Mouse (Mus musculus) left cerebral cortex, postnatal 25 days (tissue): ENCODE data around the gene Serpinc1. TPM values are rescaled to one million over a fixed set of nuclear protein-coding genes. Genes with fewer than 3 reads are reported as not detected.
"Not testable (repeated sequence)": the region's sequence is repeated elsewhere in the genome, so short reads cannot be mapped to it uniquely, and the experiment has no call there.

Experiments
- DNase-seq, 2 experiments: peaks; one replicate each; pipeline ENCODE4 v3.0.0; 2022; ENCODE audit warnings: low spot score in 2 of 2, mixed read lengths in 1 of 2
- intact Hi-C: fragments of 180-260 bp; cut with DNase I; formaldehyde crosslinking; loops from one replicate; pipeline ENCODE4 v1.15.1; 2025
- total RNA-seq, 2 experiments: library from RNA; stranded (reverse); gene quantifications; 2 replicates each; pipeline ENCODE4 v1.2.3; 2021

Serpinc1 gene
- total RNA-seq, 2 experiments from 2014 or later = 0.27 to 0.57 TPM

DNA sequence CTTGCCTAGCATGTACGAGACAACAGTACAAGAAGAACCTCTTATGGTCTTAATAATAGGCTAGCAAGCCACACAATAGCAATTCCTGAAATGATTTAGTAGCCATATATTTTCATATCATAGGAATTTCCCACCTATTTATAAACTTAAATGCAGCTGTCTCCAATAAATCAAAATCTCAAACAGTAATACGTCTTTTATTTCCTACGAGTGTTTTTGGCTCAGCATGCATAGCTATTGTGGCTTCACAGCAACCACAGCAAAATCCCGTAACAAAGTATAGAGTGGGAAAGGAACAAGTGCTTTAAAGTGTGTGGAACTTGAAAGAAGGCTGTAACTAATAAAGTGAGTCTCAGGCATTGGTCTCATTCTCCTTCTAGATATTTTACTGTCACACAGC, 32.1 kb downstream of the Serpinc1 start:
- intact Hi-C loops = no loop called here
- DNase-seq = no peak

DNA sequence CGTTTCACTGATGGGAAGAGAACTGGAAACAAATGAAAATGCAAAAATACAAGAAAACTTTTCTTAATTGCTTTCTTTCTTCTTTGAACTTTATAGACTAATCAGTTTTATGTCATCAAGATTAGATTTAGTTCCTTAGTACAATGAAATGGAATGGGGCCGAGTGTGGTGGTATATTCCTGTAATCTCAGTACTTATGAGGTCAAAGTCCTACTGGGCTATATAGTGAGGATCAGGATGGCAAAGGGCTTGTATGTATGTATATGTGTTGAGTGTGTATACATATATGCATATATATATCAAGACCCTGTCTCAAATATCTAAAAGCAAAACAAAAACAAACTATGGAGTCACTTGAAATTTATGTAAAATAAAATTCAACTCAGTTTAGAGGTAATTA, 38.0 kb downstream of the Serpinc1 start:
- intact Hi-C loops = no loop called here
- no peak for DNase-seq

DNA sequence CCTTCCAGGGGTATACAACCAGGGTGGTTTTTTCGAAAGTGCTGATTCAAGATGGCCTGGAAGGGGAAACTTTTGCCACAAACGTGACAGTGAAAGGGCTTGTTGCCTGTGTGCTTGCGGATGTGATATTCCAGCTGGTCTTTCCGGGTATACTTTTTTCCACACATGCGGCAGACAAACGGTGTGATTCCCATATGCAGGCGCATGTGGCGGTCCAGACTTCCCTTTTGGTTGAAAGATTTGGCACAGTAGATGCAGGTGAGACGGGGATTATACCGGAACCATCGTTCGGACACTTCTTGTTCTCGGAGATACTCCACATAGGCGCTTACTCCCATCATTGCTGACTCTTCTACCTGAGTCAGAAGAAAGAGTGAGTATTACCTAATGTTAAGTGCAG, 41.7 kb downstream of the Serpinc1 start:
- intact Hi-C loops = no loop called here
- no peak for DNase-seq

DNA sequence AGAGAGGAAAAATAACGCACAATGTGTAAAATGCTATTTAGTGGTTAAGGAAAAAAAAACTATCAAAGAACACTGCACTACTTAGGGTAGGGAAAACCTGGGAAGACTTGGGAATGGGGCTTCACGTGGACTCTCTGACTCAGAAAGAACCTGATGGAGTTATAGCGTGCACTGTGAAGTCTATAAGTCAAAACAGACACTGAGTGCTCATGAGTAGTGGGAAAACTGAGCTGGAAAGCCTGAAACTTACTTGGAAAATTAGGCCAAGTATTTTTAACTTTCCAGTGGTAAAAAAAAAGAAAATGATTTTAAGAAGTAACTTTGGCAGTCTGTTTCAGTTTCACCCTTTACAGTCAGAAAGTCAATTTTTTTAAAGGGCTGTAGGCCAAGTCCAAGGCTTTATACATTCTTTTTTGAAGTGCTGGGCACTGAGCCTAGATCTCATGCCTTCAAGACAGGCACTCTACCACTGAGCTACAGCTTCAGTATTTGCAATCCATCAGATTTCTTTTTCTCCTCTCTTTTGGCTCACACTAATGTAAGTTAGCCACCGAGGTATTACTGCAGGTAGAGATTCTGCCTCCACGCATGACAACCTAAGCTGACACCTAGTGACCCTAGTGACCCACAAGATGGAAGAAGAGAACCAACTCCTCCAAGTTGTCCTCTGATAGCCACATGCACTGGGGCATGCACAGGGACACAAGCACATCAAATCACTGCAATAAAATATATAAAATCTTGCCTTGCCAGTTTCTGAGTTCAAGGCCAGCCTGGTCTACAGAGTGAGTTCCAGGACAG, 47.2 kb downstream of the Serpinc1 start:
- intact Hi-C loops = no loop called here

DNA sequence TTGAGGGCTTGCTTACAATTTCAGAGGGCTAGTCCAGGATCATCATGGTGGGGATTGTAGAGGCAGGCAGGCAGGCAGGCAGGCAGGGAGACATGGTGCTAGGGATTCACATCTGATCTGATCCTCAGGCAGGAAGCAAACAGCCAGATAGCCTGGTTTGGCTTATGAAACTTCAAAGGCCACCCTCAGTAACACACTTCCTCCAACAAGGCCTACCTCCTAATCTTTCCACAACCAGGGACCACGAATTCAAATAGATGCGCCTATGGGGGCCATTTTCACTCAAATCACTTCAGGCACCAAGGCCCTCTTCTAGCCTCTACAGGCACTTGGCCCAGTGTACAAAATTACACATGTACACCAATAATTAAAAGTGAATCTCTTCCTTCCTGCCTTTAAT, 48.8 kb downstream of the Serpinc1 start:
- DNase-seq = no peak
- intact Hi-C loops = no loop called here

More for the DNA sequence above, 47.2 kb downstream of the Serpinc1 start:
- no peak for DNase-seq

DNA sequence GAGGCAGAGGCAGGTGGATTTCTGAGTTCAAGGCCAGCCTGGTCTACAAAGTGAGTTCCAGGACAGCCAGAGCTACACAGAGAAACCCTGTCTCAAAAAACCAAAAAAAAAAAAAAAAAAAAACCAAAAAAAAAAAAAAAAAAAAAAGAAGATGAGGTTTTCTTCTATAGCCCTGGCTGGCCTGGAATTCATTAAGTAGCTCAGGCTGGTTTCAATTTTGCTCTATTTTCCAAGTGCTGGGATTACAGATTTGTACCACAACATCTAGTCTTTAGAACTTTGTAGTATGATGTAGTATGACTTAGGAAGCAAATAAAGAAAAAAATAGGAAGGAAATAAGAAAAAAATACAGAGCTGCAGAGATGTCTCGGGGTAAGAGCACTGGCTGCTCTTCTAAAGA, 50.0 kb downstream of the Serpinc1 start:
- DNase-seq, intact Hi-C loops: not testable (repeated sequence)

DNA sequence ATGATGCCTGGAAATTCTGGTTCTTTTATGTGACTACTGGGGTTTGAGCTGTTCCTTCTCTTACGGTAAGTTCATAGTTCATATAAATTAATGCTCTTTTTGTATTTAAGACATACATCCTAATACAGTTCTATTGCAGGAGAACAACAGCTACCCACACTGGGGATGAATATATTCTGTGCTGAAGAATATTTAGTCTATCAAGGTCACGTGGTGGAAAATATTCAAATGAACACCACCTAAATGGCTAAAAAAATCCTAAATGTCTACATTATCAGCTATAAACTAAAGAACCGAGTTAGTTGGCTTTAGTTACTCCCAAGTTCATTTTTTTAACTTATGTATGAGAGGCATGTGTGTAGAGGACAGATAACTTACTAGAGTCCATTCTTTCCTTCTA, 51.7 kb downstream of the Serpinc1 start:
- intact Hi-C loops = loop anchor here (5.0 to 10.0 kb wide), 2 partner anchors 63 to 285 kb away; no protein-coding TSS in a partner anchor
- no peak for DNase-seq

DNA sequence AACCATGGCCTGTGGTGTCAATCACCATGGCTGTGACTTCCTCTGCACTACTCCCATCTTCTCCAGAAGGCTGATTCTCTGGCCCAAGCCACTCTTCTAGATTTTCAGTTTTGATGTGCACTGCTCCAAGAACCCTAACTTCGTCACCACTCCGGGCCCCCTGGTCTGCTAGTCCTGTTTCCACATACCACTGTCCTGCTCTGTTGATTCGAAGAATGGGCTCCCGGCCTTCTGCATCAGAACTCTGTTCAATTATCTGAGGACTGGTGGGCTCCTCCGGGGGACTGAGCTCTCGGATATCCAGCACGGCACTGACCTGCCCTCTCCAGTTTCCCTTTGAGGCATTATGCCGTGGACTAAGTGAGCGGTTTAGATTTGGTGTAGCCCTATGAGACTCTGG, 53.5 kb downstream of the Serpinc1 start:
- no peak for DNase-seq
- intact Hi-C loops = loop anchor here (5.0 to 10.0 kb wide), 2 partner anchors 65 to 287 kb away; no protein-coding TSS in a partner anchor

DNA sequence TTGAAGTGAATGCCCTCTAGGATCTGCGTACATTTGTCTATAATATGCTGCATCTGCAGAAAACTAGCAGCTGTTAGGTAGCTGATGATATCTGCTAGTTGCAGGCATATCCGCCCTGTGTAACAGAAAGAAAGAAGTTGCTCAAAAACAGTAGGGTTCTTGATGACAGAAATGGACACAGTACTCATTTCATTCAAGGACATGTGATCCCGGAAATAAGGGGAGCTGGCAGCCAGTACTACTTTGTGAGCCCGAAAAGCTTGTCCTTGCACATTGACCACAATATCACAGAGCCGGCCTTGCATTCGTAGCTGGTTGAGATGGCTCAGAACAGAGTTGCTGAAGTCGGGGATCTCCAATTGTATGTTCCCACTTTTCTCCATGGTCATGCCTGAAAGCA, 54.0 kb downstream of the Serpinc1 start:
- no peak for DNase-seq
- intact Hi-C loops = loop anchor here (5.0 to 10.0 kb wide), 2 partner anchors 65 to 288 kb away; no protein-coding TSS in a partner anchor

DNA sequence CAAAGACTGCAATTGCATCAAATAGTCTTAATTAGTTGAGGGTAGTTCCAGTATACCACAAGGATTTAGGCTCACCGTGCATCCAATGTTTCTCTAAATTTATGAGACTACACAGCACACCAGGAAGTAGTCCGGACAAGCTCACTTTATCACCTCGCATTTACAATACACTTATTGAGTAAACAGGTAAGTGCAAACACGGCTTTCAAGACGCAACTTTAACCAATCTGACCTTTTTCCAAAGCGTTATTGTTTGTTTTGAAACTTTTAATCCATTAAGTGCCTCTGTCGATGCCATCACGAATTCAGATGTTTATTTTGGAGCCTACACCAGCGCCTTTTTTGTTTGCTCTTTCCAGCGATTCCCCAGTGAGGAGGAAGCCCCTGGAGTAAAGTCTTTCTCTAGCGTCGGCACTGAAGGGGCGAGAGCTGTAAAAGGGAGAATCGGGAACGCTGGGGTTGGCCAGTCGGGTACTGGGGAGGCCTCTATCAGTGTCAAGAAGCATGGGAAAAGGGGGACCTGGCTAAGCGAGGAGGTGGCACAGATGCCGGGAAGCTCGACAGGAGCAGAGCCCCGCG, 55.6 kb downstream of the Serpinc1 start:
- DNase-seq = no peak
- intact Hi-C loops = loop anchor here (2.0 to 10.0 kb wide), 3 partner anchors 37 to 289 kb away; partner anchors contain the start of genes Cenpl and Dars2

DNA sequence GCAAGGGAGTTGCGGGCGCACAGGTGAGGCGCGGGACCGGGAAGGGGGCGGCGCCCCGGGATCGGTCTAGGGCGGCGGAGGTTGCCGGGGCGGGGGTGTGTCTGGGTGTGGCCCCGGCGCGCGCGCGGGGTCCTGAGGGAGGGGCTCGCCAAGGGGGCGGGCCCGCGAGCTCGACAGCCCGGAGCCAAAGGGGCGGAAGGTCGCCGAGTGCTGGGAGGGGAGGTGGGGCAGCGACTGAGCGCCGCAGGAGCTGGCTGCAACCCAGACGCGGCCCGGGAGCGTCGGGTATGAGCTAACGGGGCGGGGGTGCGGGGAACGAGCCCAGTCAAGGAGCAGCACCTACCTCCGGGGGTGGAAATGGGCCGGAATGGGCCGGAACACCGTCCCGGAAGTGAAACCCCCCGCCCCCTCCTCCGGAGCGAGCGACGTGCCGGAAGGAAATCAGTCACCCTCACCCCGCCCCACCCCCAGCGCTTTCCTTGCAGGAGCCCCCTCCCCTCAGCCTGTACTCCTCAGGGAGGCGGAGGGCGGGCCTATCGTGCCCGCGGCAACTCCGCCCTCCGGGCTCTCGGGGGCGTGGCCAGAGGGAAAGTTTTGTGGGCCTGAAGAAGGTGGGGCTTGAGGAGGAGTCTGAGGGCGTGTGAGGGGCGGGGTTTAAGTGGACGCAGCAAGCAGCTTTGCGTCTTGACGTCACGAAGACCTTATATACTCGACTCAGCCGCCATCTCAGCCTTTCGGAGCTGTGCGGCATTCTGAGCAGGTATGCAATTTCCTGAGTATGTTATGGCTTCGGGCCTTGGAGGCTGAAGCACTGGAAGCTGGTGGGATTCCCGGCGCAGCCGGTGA, 56.3 kb downstream of the Serpinc1 start, which contains the start of gene Zbtb37:
Gene Zbtb37 (minus strand): TSS at position 415 of the 846 bp plus-strand sequence.
- intact Hi-C loops = loop anchor here (2.0 to 10.0 kb wide), 3 partner anchors 36 to 290 kb away; partner anchors contain the start of genes Cenpl and Dars2
- DNase-seq = peak; percentile 96 to 99

DNA sequence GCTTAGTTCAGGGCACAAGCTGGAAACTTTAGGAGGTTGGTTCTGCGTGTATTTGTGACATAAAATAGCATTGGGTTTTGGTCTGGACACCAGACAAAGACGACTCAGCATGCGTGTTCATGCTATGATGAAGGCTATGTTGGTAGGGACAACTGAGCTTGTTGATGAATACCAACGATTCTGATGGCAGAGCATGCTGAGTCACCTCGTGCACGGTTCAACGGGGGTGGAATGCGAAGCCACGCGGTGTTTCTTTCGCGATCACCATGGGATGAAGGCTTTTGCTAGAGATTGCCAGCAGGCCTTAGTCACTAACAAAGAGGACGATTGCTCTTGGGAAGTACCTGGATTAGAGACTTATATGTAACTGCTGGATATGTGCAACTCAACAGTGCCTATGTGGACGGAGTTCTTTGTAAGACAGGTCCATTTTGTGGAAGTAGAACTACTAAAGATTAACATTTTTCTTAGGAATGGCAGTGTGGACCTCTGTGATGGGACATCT, 56.9 kb downstream of the Serpinc1 start:
- intact Hi-C loops = loop anchor here (2.0 to 10.0 kb wide), 2 partner anchors 35 to 291 kb away; partner anchors contain the start of genes Cenpl and Dars2
- DNase-seq = no peak

DNA sequence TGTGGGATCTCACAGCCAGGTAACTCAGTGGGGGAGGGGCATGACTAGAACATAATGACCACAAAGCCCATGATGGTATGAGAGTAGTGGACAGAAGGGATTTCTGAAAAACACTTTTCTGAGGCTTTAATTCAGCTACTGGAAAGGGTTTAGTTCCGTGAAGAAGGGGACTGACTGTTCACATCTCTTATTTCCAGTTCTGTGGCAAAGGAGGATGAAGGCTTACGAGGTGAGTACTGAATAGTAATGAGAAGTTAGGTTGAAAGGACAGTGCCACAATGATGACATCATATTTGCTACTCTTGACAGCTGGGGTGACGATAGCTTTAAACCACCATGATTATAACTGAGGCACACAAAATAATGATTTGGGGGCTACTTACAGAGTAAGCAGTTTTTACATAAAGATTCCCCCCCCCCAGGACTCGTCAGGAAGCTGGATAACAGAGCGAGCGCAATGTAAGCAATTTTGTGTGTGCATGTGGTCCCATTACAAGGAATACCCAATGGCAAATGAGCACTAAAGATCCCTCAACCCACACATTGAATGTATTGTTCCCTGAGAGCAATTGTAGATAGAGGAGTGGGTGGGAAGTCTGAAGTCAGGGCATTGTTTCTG, 57.5 kb downstream of the Serpinc1 start:
- no peak for DNase-seq
- intact Hi-C loops = loop anchor here (2.0 to 10.0 kb wide), 2 partner anchors 35 to 291 kb away; partner anchors contain the start of genes Cenpl and Dars2

DNA sequence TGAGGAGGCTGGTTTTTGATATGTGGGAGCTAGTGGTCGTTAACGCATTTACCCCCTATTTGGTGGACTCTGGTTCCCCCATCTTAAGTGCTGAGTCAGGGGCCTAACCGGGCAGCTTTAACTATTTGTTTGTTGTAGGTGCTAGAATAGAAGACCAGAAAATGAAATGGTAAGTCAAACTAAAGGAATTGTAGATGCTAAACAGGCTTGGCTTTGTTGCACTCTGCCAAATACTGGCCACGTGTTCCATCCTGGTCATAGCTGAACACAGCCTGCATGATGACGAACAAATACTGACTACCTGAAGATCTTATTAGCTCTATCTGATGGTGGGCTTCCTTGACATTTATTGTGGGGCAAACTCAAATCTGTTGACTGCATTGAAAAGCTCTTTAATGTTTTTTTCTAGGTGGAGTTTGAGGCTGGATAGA, 58.0 kb downstream of the Serpinc1 start:
- intact Hi-C loops = loop anchor here (10.0 kb wide), 1 partner anchor 292 kb away; no protein-coding TSS in a partner anchor
- peak; percentile 25 to 29 for DNase-seq

DNA sequence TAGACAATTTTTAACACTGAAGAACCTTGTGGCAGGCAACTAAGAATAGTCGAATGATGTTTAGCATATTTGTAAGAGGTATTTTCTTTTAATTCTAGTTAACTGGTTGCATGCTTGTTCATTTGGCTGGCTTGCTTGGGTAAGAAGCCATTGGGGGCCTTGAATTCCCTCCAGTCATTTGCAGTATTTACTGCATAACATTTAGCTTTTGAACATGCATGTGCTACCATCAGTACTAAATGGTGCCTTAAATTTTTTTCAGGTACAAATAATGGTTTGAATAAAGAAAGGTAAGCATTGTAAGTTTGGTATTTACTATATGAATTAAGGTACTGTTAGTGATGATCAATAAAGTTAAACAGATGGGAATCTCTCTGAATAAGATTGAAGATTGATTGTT, 58.6 kb downstream of the Serpinc1 start:
- no peak for DNase-seq
- intact Hi-C loops = loop anchor here (10.0 kb wide), 1 partner anchor 292 kb away; no protein-coding TSS in a partner anchor

DNA sequence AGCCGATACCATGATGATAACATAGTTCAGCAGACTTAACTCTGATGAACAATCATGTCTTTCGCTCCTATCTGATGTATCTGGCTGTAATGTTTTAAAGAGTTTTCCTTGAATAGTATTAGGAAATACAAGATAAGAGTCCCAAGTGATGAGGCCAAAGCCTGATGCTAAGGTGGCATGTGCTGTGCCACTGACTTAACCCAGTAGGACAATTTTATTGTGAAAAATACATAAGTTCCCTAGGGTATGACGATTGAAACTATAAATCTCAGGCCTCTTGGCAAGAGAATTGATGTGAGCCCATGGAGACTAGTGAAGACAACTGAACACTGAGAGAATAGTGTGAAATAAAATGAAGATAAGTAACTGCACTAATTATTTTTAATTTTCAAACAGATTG, 59.2 kb downstream of the Serpinc1 start:
- intact Hi-C loops = loop anchor here (10.0 kb wide), 1 partner anchor 293 kb away; no protein-coding TSS in a partner anchor
- no peak for DNase-seq

DNA sequence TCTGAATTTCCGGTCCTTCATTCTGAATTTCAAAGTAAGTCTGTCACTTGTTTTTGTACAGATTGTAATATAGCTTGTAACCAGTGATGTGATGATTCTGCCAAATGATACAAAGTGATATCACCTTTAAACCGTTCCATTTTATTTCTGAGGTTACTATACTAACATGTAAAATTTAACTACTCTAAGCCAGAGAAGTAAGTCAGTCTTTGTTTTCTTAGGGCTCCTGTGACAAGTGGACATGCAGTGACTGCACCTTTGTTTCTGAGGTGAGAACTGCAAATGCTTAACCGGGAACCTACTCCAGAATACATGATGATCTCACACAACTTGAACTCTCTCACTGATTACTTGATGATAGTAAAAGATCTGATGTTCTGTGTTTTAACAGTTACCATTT, 59.6 kb downstream of the Serpinc1 start:
- DNase-seq = no peak
- intact Hi-C loops = loop anchor here (10.0 kb wide), 1 partner anchor 293 kb away; no protein-coding TSS in a partner anchor

DNA sequence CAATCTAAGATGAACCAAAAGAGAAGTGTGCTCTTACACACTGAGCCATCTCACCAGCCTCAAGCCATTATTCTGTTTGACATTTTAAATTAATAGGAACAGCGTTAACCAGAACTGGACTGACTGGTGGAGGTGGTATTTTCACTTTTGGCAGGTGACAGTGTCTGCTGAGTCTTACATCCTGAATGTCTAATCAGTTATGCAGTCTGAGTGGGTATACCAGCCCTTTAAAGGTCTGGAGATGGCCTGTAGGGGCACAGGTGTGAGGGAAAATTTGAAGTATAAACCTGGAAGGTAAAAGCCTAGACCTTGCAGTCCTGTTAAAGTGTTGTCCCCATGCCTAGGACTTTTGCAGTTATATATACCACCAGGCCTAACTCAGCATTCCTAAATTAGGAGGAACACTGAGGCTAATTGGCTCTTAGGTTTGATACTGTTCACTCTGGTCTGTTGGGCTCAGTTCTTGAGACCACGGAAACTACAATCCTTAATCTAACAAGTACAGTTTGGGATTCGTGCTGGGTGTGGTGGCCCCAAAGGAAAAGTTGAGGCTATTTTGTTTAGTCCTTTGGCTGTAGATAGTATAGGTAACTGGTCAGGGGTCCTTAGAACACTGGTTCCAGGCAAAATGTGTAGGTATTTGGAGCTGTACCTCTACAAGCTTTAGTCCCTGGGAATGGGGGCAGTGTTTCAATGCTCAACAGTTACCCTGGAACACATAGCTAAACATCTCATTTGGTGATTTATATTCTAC, 60.8 kb downstream of the Serpinc1 start:
- DNase-seq = no peak
- intact Hi-C loops = loop anchor here (10.0 kb wide), 1 partner anchor 294 kb away; no protein-coding TSS in a partner anchor
